Mouse (Mus musculus) E14TG2a.4 (cell line): Measurements from ENCODE around the gene Rapgef5.

Experiments
- CTCF ChIP-seq: conservative IDR thresholded peaks from 2 replicates; pipeline ENCODE4 v1.5.1; 2014; ENCODE audit warnings: low read length
- NANOG ChIP-seq: IDR thresholded peaks from 2 replicates; pipeline ENCODE4 v1.6.1; 2014; ENCODE audit warnings: borderline replicate concordance, low read length, mixed read lengths

DNA sequence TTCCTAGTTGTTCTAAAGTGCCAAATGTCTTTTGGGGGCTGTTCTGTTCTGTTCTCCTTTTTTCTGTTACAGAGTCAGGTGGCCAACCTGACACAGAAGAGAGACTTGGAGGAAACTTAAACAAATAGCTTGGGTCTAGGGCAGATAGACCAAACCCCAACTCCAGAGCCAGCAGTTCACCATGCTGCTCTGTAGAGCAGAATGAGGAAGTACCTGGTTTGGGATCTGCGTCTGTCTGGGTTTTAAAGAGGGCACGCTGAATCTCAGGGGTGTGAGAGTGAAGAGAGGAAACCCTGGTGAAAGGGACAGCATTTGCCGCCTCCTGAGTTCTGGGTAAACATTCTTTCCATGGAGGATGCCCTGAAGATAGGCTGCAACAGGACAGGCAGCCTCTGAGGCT lies 219.9 kb downstream of the Rapgef5 start:
- TF ChIP-seq CTCF (no peak), NANOG (no peak)
